Mouse (Mus musculus): ENCODE measurements around the gene Thoc5.
A peak's percentile ranks its signal among the peaks of the same experiment; 100 is the strongest.

The Thoc5 gene

DNA sequence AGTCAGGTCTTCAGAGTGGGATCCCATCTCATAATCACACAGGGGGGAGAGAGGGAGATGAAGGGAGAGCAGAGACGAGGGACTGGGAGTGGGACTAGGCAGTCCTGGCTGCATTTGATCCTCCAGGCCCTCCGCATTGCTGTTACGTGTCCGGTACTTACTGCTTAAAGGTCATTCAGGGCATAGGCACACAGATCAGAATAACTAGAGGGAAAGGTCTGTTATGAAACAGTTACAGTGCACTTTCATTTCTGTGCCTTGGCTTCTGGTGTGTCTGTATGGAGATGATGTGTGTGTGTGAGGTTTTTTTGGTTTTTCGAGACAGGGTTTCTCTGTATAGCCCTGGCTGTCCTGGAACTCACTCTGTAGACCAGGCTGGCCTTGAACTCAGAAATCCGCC lies 11.1 kb downstream of the Thoc5 start:
- no peak for DNase-seq (ENCODE audit: low spot score)

DNA sequence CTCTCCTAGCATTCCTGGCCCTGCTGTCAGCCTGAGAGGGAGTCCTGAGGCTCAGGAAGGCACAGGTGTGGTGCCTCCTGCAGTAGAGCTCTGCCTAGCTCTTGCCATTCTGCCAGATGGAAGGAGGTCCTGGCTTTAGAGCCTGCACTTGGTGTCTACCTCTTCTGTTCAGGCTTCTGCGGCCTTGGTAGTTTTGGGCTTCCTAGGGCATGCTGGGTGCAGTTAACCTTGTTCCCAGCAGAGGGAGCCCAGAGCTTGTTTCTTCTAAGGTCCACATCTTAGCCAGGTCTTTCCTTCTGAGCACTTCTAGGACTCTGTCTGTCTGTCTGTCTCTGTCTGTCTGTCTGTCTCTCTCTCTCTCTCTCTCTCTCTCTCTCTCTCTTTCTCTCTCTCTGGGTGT lies 20.9 kb downstream of the Thoc5 start:
- DNase-seq (ENCODE audit: low spot score), result peak; percentile 57

DNA sequence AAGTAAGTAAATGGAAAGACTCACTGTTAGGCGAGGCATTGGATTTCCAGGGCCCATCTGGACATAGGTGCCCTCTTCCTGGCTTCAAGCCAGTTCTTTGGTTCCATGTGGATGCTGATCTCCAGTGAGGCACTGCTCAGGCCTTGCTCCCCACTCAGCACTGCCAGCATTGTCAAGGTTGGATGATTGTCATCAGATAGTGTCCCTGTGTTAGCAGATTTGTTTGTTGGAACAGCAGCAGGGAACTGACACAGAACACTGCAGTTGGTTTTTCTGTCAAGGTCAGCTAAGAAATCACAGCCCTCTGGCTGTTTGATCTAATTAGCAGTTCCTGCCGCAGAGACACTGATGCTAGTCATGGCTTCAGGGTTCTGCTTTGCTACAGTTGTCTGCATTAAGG lies 26.2 kb downstream of the Thoc5 start:
- DNase-seq (ENCODE audit: low spot score), result no peak

DNA sequence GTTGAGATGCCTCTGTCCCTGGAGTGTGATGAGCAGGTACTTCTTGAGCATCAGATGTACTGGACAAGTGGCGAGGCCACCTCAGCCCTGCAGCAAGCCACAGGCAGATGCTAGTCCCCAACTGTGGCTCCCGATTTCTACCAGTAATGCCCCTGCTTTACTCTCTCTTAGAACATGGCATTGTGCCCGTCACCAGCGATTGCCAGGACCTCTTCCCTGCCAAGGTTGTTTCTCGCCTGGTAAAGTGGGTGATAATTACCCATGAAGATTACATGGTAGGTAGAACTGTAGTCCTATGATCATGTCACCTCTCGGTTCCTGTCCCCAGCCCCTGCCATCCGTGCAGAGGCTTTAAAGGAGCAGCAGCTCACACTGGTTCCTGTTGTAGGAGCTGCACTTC lies 26.6 kb downstream of the Thoc5 start:
- DNase-seq (ENCODE audit: low spot score), result no peak

DNA sequence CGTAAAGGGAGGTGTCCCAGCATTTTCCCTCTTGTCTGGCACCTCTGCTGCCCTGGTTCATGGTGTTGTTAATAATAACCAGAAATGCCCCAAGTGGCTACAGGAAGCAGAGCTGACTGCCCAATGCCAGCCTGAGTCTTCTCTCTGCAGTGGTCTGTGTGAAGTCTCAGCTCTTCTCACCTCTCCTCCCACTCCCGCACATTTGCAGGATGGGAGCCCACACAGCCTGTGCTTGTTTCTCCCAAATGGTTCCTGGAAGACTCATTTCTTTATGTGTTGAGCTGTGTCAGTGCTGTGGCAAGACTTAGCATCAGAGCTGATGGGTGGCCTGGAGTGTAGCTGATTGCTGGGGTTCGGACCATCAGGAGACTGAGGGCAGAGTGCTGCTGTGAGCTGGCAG lies 32.1 kb downstream of the Thoc5 start:
- no peak for DNase-seq (ENCODE audit: low spot score)

DNA sequence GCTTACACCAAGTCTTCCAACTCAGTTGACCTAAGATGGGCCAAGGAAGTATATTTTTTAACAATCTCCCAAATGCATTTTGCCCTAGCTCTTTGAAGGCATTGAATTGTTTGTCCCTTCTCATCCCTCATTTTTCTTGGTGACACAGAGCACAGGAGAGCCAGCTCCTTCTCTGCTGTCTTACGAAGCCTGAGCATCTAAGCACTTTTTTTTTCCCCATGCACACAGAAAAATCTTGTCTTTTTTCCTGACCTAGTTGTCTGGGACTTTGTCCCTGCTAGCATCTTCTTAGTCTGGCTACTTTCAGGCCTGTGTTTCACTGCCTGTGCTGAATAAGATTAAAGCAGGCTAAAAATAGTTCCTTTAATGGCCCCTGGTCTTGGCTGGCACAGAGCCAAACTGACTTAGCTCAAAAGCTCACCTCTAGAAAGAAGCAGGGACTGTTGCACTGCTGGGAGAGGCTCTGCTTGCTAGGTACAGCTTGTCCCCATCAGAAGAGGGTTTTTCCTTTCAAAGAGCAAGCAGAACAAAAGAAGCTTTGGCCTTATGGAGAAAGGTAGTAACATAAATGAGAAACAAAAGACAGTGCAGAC lies 36.0 kb downstream of the Thoc5 start:
- peak; percentile 67 for DNase-seq (ENCODE audit: low spot score)

DNA sequence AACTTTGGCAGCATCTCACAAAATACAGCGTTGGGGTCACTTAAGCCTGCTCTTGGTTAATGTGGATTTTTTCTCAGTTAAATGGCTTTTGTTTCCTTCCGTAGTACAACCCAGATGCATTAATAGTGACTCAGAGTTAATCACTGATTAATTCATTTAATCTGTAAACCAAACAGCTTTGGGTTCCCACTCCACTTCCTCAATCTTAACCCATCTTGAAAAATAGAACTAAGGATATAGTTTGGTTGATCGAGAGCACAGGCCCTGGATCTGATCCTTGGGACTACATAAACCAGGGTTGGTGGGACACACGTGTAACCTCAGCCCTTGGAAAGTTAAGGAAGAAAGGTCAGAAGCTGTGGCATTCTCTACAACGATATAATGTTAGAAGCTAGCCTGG lies 41.1 kb downstream of the Thoc5 start:
- DNase-seq (ENCODE audit: low spot score), result no peak

DNA sequence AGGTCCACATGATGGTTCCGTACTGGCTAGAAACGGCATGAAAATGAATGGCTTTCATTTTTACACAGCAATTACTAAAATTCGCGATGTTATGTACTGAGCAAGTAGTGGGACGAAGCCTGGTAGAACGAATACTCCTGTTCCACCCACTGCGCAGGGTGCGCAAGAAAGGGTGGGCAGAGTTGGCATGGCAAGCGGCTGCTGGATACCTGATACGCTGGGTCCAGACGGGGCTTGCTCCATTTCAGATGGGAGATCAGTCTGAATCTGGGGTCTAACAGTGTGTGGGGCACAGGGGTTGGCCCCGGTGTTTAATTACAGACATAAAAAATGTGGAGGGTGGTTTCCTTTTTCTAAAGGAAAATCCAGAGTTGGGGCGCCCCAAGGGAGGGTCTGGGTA lies 51.4 kb downstream of the Thoc5 start:
- no peak for DNase-seq (ENCODE audit: low spot score)

DNA sequence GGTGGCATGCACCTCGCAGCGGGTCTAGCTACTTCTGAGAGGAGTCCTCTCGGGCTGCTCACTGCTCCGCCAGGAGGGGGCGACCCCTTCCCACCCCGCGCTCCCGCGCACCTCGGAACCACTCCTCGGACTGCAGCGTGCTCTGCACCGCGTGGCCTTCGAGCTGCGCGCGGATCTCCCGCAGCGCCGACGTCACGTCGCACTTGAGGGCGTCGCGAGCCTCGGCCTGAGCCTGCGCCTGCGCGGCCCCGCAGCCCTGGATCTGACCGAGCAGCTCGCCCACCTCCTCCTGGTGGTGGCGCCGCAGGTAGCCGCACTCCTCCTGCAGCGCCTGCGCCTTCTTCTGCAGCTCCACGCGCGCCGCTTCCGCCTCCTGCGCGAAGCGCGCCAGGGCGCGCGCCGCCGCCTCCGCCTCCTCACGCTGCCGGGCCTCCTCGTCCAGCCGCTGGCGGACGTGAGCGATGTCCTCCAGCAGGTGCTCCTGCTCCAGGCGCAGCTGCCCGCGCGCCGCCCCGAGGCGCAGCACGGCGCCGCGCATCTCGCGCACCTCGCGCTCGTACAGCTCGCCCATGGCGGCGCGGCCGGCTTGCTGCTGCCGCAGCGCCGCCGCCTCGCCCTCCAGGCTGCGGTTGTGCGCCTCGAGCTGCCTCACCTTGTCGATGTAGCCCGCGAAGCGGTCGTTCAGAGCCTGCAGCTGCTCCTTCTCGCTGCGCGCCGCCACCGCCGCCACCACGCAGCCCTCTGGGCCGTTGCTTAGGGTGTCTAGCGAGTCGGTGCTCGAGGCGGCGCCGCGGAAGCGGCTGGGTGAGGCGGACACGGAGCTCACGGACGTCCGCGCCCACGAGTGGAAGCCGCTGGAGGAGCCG lies 52.1 kb downstream of the Thoc5 start:
- peak; percentile 47 for DNase-seq (ENCODE audit: low spot score)

DNA sequence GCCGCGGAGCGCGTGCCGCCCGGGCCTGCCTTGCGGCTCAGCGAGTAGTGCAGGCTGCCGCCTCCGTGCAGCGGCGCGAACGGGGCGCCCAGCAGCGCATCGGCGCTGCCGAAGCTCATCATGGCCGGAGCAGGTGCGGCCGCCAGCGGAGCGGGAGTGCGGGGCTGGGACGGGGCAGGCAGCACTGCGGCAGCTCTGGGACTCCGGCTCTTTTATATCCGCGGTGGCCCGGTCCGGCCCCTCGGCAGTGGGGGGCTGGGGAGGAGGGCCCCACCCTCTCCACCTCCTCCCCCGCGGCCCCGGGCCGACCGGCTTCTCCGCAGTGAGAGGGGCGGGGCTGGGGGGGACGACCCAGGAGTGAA lies 52.7 kb downstream of the Thoc5 start, which contains the start of gene Nefh:
Gene Nefh (minus strand): TSS at position 252 of the 362 bp plus-strand sequence.
- no peak for DNase-seq (ENCODE audit: low spot score)

DNA sequence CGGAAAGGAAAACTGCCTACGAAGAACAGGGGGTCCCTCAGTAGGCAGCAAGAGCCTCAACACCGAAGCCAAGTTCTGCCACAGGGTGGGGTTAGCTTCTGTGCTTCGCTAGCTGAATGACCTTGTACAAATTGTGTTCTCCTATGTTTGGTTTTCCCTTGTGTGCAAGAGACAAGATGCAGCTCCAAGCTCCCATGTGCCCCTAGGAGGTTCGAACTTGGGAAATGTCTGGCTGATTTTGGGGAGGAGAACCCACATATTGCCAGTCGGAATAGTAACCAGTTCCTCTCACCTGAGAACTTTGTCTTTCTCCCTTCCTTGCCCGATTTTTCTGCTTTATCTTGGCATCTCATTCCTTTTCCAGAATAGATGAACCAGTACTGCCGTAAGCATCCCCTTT lies 53.7 kb downstream of the Thoc5 start:
- no peak for DNase-seq (ENCODE audit: low spot score)

DNA sequence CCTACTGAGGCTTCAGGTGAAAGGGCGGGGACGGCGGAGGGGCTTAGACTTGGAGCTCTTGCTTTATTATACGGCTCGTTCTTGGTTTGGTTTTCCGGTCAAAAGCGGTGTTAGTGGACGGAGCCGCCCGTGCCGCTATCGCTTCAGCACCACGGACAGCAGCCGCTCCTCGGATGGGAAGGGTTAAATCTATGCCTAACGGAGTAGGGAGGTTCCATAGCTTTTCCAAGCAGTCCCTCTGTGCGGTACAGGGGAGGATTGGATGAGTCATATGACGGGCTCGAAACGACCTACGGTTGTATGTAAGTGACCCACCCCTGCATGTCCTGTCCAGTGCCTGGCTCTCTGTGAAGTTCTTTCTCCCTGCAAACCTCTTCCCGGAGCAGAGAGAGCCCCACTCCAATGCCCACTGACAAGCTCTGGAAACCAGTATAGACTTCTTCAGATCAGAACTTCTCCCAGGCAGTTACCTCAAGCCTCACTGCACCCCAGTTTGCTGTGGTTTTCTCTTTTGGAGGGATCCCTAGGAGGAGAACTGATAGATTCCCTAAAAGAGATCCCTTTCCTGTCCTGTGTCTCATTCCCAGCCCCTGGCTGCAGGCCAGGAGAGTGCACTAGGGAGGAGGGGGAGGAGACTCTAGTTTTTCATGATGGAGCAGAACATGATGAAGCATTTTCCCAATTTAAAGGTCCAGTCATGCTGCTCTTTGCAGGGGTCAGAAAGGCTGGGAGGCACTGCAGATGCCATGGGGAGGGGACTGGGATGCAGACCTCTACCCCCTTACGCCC lies 54.3 kb downstream of the Thoc5 start:
- peak; percentile 60 for DNase-seq (ENCODE audit: low spot score)

DNA sequence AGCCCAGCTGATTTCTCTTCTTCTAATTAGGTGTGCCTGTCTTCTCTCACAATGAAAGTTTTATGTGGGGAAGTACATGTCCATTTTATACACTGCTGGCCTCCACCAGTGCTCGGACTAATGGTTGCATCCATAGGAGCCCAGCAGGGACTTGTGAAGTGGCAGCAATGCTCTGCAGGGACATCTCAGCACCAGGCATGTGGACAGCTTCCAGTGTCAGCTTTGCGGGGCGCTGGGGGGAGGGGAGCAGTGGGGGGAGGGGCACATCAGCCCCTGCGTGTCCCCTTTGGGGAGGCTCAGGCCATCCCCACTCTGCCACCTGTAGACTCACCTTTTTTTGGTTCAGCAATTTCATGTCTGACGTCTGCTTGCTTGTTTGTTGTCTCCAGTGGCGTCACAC lies 58.3 kb downstream of the Thoc5 start:
- no peak for DNase-seq (ENCODE audit: low spot score)

DNA sequence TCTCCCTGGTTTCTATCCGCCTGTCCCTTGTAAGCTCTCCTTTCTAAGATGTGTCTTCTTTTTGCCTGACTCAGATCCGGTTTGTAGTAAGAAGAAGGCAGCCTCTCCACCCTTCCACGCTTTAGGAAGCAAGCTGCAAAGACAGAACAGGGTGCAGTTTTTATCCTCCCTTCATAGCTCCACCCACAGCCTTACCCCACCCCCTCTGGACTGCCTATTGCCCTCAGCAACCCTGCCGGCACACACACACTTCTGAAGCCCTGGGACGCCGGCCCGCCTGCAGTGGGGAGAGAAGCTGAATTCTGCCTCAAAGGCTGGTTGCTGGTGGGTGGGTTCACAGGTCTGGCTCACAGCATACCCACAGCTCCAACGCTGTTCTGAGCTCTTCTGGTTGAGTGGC lies 58.8 kb downstream of the Thoc5 start:
- DNase-seq (ENCODE audit: low spot score), result peak; percentile 7

DNA sequence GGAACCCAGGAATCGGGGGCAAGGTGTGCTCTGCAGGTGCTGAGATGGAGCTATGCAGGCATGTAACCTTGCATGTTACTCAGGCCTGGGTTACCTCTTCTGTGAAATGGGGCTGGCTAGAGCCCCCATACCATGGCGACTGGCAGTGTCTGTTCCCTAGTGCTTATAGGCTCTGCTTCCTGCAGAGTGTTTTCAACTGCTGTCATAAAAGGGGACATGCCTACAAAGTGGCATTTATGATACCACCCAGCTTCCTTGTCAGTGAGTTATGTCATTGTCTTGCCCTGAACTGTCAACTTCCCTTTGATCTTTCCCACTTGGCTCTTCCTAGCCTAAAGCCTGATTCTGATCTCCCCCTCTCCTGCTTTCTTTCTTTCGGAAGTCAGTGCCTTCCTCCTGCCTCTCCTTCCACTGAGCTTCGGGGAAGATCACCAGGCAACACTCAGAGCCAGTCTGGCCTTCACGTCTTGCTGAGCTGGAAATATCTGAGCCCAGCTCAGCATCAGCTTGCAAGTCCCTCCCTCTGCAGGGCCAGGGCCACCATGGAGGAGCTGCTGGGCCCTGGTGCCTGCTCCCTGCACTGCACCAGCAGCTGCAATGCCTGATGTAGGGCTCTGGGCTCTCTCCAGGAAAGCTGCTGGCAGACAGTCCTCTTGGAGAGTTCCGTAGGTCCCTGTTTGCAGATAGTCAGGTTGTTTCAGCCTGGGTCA lies 68.1 kb downstream of the Thoc5 start:
- no peak for DNase-seq (ENCODE audit: low spot score)

DNA sequence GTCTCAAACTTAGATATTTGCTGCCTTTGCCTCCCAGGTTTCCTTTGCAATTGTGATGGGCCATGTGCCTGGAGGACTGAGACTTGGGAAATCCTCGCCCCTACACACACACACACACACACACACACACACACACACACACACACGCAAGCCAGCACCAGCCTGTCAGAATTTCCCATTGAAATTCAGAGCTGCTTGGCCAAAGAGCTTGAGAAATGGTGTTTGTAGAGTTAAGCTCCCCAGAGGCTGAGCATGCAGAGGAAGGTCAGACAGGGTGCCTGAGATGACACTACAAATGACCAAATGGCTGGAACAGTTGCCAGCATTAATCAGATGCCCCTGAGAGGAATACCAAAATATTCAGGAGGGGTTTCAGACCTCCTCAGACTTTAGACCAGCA lies 71.2 kb downstream of the Thoc5 start:
- no peak for DNase-seq (ENCODE audit: low spot score)

DNA sequence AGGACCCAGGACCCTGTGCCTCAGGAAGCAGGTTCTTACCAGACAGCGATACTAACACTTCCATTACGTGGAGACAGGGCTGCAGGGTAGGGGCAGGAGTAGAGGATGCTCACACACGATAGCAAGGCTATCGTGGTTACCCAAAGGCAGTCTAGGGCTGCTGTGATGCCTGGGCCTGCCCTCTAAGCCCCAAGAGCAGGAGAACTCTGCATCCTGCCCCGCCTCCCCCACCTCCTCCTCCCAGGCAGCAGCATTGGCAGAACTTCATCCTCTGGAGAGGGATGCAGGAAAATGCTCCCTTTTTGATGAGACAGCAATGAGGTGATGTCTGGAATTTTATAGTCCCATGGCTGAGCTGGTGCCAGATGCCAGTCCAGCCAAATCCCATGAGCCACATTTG lies 71.8 kb downstream of the Thoc5 start:
- DNase-seq (ENCODE audit: low spot score), result no peak

DNA sequence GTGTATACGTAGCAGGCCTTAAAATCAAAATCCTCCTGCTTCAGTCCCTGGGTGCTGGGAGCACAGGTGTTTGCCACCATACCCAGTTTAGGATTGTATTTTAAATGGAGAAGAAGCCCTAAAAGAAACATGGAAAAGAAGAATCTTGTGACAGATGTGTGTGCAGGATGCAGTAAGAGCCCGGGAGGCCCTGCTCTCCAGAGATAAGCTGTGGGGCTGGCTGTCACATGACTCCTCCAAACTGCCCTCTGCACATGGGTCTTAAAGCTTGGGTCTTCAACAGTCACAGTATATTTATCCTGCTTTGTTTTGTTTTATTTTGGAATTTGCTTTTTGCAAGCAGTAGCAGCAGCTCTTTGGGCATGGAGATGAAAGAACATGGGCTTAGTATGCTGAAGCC lies 72.4 kb downstream of the Thoc5 start:
- no peak for DNase-seq (ENCODE audit: low spot score)

DNA sequence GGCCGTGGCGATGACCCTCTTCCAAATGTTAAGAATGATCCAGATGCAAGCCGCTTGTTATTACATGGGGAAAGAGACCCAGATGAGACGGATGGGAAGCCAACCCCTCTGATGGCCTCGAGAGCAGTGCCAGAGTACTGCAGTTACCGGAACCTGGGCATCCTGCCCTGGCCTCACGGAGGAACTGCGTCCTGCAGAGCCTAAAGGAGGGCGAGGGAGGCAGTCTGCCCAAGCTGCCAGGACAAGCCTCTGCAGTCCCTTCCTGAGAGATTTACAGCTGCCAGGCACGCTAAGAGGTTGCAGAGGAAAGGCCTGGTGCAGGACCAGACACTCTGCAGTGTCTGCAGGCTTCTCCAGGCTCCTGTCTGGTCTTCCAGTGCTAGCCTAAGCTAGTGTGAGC lies 73.3 kb downstream of the Thoc5 start:
- DNase-seq (ENCODE audit: low spot score), result no peak

DNA sequence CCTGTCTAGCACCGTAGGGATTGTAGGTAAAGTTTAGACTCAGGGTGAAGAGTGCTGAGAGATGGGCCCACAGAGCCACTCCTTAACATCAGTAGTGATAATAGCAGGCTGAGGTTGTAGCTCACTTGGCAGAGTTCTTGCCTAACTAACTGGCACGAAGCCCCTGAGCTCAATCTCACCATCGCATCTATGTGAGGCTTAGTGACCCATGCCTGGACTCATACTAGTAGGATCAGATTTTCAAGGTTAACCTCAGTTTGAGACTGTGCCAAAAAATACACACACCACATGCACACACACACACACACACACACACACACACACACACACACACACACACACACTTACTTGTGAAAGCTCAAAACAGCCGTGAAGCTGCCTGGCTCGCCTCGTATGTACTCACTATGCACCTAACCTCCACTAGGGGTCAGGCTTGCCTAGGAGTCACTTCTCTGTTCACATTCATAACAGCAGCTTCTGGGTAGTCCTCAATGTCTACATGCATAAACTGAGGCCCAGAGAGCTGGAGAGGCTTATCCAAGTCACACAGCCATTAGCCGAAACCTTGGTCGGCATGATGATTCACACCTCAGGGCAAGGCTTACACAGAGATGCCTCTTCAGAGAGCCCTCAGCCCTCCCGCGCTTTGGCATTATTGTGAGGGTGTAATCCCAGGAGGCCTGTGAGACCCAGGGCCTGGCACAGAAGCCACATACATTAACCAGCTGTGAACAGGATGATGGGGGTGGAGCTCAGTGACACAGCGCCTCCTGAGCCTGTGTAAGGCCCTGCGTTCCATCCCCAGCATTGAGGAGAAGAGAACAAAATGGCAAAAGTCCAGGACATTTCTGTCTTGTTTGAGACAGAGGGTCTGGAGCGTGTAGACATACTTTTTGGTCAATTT lies 78.1 kb downstream of the Thoc5 start:
- peak; percentile 42 for DNase-seq (ENCODE audit: low spot score)

DNA sequence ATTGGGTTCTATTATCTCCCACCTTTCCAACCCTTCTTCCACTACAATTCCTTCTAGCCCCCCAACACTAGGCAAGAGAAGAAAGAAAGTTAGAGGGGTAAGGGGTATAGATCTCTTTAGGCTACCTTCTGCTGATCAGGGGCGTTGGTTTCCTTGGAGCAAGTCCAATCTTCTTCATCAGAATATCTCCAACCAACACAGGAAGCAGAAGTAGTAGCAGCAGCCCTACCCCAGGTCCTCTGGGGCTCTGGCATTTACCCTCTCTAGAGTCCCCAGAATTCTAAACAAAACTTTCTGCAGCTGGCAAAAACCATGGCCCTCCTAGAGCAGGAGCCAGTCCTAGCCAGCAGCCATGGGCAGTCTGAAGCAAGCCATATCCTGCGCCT lies 78.7 kb downstream of the Thoc5 start:
- no peak for DNase-seq (ENCODE audit: low spot score)

All from urinary bladder, postnatal 14 days (tissue).